Mouse (Mus musculus): Measurements from ENCODE around the gene Gan. TPM values are rescaled to one million over a fixed set of nuclear protein-coding genes. Genes with fewer than 3 reads are reported as not detected.

Gan gene
- total and polyA plus RNA-seq, 3 experiments, result 5.6 to 8.7 TPM; not detected in 1

GRCm38 (mm10) chr8:117127063-117127462 is 30.9 kb upstream of the Gan start:
- no peaks in the 10 kb centered on the region for H3K9me3 ChIP-seq (replicated peaks; ENCODE audit: insufficient read depth, low read length)
- H3K36me3 ChIP-seq (ENCODE audit: control insufficient read depth in 1 of 2, insufficient read depth in 2 of 2, low read length in 2 of 2), result peaks cover 0 to 23% of the 10 kb centered on the region in 2 experiments; a peak in 2 of 4 replicates
- no peak overlapping the region for H3K4me3 ChIP-seq (ENCODE audit: control insufficient read depth in 1 of 2, insufficient read depth in 1 of 2, low read depth in 2 of 2, low read length in 2 of 2)
- peak; percentile 75 for DNase-seq (ENCODE audit: low read depth, low spot score)
- H3K9ac ChIP-seq (ENCODE audit: control insufficient read depth, low read depth, low read length, poor library complexity, severe bottlenecking), result no peak overlapping the region; the same call in 1 of the 2 replicates
- H3K79me2 ChIP-seq (ENCODE audit: control insufficient read depth, insufficient read depth, low read length, poor library complexity), result no peaks in the 10 kb centered on the region
- peaks cover 12 to 29% of the 10 kb centered on the region in 2 experiments for H3K4me1 ChIP-seq (ENCODE audit: control insufficient read depth in 1 of 2, insufficient read depth in 2 of 2, low read length in 2 of 2)
- no peaks in the 10 kb centered on the region for H3K27me3 ChIP-seq (ENCODE audit: control insufficient read depth in 1 of 2, insufficient read depth in 2 of 2, low read length in 2 of 2)
- H3K27ac ChIP-seq (ENCODE audit: control insufficient read depth, low read depth, low read length), result peak overlapping the region; percentile 74
- TF ChIP-seq GATA1 (IDR thresholded peaks at IDR 0.05; ENCODE audit: low read depth, low read length), result peak; percentile 67
- TF ChIP-seq POLR2AphosphoS2 (IDR thresholded peaks at IDR 0.05; ENCODE audit: low read length), result no peak
- no peak for TF ChIP-seq ZC3H11A (IDR thresholded peaks at IDR 0.05; ENCODE audit: low read depth, low read length)
- no peak for TF ChIP-seq POLR2AphosphoS5 (IDR thresholded peaks at IDR 0.05; ENCODE audit: borderline replicate concordance, low read depth, low read length)
- peak; percentile 75; the same call in 1 of the 2 replicates for TF ChIP-seq GABPA (IDR thresholded peaks at IDR 0.05; ENCODE audit: low read depth, low read length)
- no peak for TF ChIP-seq USF2 (IDR thresholded peaks at IDR 0.05; ENCODE audit: borderline replicate concordance in 1 of 2, insufficient read depth in 1 of 2, low read depth in 1 of 2, low read length in 2 of 2)
- no peak for TF ChIP-seq HCFC1 (IDR thresholded peaks at IDR 0.05; ENCODE audit: low read depth, low read length)
- no peak for TF ChIP-seq CHD1 (IDR thresholded peaks at IDR 0.05; ENCODE audit: low read depth, low read length)
- peak; percentile 38; the same call in 1 of the 2 replicates for TF ChIP-seq MAX (IDR thresholded peaks at IDR 0.05; ENCODE audit: low read length)
- 0 out of 2 replicates have a peak, but pooled peaks have one; percentile 19 for TF ChIP-seq MYC (IDR thresholded peaks at IDR 0.05; ENCODE audit: low read depth, low read length)
- peak; percentile 46; the same call in 1 of the 2 replicates for TF ChIP-seq TBP (IDR thresholded peaks at IDR 0.05; ENCODE audit: low read depth, low read length)
- peak; percentile 83 for TF ChIP-seq ETS1 (IDR thresholded peaks at IDR 0.05; ENCODE audit: low read depth, low read length)
- peak; percentile 82 for TF ChIP-seq TCF12 (IDR thresholded peaks at IDR 0.05; ENCODE audit: low read depth, low read length)
- TF ChIP-seq MEF2A (IDR thresholded peaks at IDR 0.05; ENCODE audit: extremely low read depth, insufficient replicate concordance, low read depth, low read length, poor library complexity, severe bottlenecking), result no peak
- no peak for TF ChIP-seq TAL1 (IDR thresholded peaks at IDR 0.05; ENCODE audit: low read length)
- TF ChIP-seq MAZ (IDR thresholded peaks at IDR 0.05; ENCODE audit: low read depth, low read length), result no peak
- TF ChIP-seq NRF1 (IDR thresholded peaks at IDR 0.05; ENCODE audit: insufficient read depth, low read depth, low read length, poor library complexity, severe bottlenecking), result no peak
- TF ChIP-seq NELFE (IDR thresholded peaks at IDR 0.05; ENCODE audit: low read depth, low read length), result no peak
- TF ChIP-seq ZKSCAN1 (IDR thresholded peaks at IDR 0.05; ENCODE audit: low read depth, low read length), result no peak
- TF ChIP-seq UBTF (IDR thresholded peaks at IDR 0.05; ENCODE audit: borderline replicate concordance, insufficient read depth, low read depth, low read length), result no peak
- no peak for TF ChIP-seq MXI1 (IDR thresholded peaks at IDR 0.05; ENCODE audit: low read depth, low read length)
- no peak for TF ChIP-seq BHLHE40 (IDR thresholded peaks at IDR 0.05; ENCODE audit: borderline replicate concordance, low read depth, low read length)
- peak; percentile 65; the same call in 1 of the 2 replicates for TF ChIP-seq SIN3A (IDR thresholded peaks at IDR 0.05; ENCODE audit: low read length)
- peak; percentile 30; the same call in 1 of the 2 replicates for TF ChIP-seq JUND (IDR thresholded peaks at IDR 0.05; ENCODE audit: low read depth, low read length)
- peak; percentile 39 to 55 (median 44); a peak in 5 of 6 replicates for TF ChIP-seq CTCF (IDR thresholded peaks at IDR 0.05 in 2 of 3, conservative IDR thresholded peaks at IDR 0.05 in 1 of 3; ENCODE audit: control insufficient read depth in 1 of 3, insufficient read depth in 1 of 3, low read depth in 2 of 3, low read length in 3 of 3, poor library complexity in 1 of 3, severe bottlenecking in 1 of 3)
- TF ChIP-seq RCOR1 (IDR thresholded peaks at IDR 0.05; ENCODE audit: low read depth, low read length), result no peak; the same call in 1 of the 2 replicates
- TF ChIP-seq E2F4 (IDR thresholded peaks at IDR 0.05; ENCODE audit: borderline replicate concordance, low read depth, low read length), result no peak
- TF ChIP-seq MYB (IDR thresholded peaks at IDR 0.05; ENCODE audit: low read depth, low read length), result peak; percentile 95
- TF ChIP-seq RAD21 (IDR thresholded peaks at IDR 0.05; ENCODE audit: low read depth, low read length), result no peak
- peak; percentile 86 to 94 for TF ChIP-seq EP300 (IDR thresholded peaks at IDR 0.05; ENCODE audit: low read depth in 1 of 2, low read length in 2 of 2)
- TF ChIP-seq SMC3 (IDR thresholded peaks at IDR 0.05; ENCODE audit: low read depth, low read length), result no peak
- no peak for TF ChIP-seq POLR2A (IDR thresholded peaks at IDR 0.05; ENCODE audit: control insufficient read depth in 1 of 2, insufficient read depth in 1 of 2, low read depth in 1 of 2, low read length in 2 of 2, poor library complexity in 1 of 2)
- no peak for TF ChIP-seq KAT2A (conservative IDR thresholded peaks at IDR 0.05; ENCODE audit: low read depth, low read length)
- no peak for TF ChIP-seq USF1 (IDR thresholded peaks at IDR 0.05; ENCODE audit: low read depth, low read length)
- TF ChIP-seq ZMIZ1 (IDR thresholded peaks at IDR 0.05; ENCODE audit: low read depth, low read length), result no peak
- TF ChIP-seq ELF1 (IDR thresholded peaks at IDR 0.05; ENCODE audit: low read depth, low read length), result peak; percentile 25; the same call in 1 of the 2 replicates
- TF ChIP-seq CHD2 (IDR thresholded peaks at IDR 0.05; ENCODE audit: low read length), result peak; percentile 22; the same call in 1 of the 2 replicates

Measured in MEL (cell line).